Mouse (Mus musculus) embryonic facial prominence, embryonic 15.5 days (tissue): ENCODE data around the gene Pmepa1. TPM values are rescaled to one million over a fixed set of nuclear protein-coding genes. Genes with fewer than 3 reads are reported as not detected.

ENCODE experiments used
- ATAC-seq: fragments of 200-750 bp; cut with Nextera tagmentation; 2 replicates; pipeline ENCODE4 v1.8.0; 2017; ENCODE audit warnings: low read depth, moderate TSS enrichment; ENCODE audit not compliant: insufficient number of reproducible peaks, low FRiP score, low TSS enrichment
- H3K27ac ChIP-seq: fragments of 300-500 bp; sonication (generic); replicated peaks from 2 replicates; pipeline ENCODE4 v1.5.1; 2015; ENCODE audit warnings: mild to moderate bottlenecking, inconsistent platforms
- H3K27me3 ChIP-seq: fragments of 300-500 bp; sonication (generic); 2 replicates; pipeline ENCODE4 v1.6.1; 2015; ENCODE audit warnings: inconsistent platforms
- H3K36me3 ChIP-seq: fragments of 300-500 bp; sonication (generic); 2 replicates; pipeline ENCODE4 v1.6.1; 2015; ENCODE audit warnings: mild to moderate bottlenecking, inconsistent platforms
- H3K4me1 ChIP-seq: fragments of 300-500 bp; sonication (generic); 2 replicates; pipeline ENCODE4 v1.6.1; 2015; ENCODE audit warnings: inconsistent platforms
- H3K4me2 ChIP-seq: fragments of 300-500 bp; sonication (generic); replicated peaks from 2 replicates; pipeline ENCODE4 v1.6.1; 2015; ENCODE audit warnings: mild to moderate bottlenecking, inconsistent platforms
- H3K4me3 ChIP-seq: fragments of 300-500 bp; sonication (generic); replicated peaks from 2 replicates; pipeline ENCODE4 v1.5.1; 2015; ENCODE audit warnings: mild to moderate bottlenecking, inconsistent platforms
- H3K9ac ChIP-seq: fragments of 300-500 bp; sonication (generic); 2 replicates; pipeline ENCODE4 v1.6.1; 2015; ENCODE audit warnings: inconsistent platforms
- H3K9me3 ChIP-seq: fragments of 300-500 bp; sonication (generic); replicated peaks from 2 replicates; pipeline ENCODE4 v1.6.1; 2016; ENCODE audit warnings: inconsistent platforms
- WGBS: fragments of 180-500 bp; shearing (Covaris S2); methylation state at CpG from one replicate; pipeline ENCODE4 v1.1.7; 2015; 5-methylcytosine and 5-hydroxymethylcytosine counted together
- polyA plus RNA-seq: library from polyadenylated mRNA; unstranded; fragments of >200 nt; fragmentation: Nextera tagmentation; extraction: Ambion mirVana; gene quantifications from 2 replicates; pipeline ENCODE4 v1.2.1, GENCODE M21; 2015

Pmepa1 gene
- polyA plus RNA-seq, 1 experiment from 2014 or later = 9.0 TPM

- H3K27ac ChIP-seq = peak overlapping the region; percentile 30; the same call in 1 of the 2 replicates
- H3K27me3 ChIP-seq = no peaks in the 10 kb centered on the region
- WGBS = 33% methylated on average over 13 of the region's 13 CpGs
- no peak overlapping the region for H3K4me3 ChIP-seq
- ATAC-seq = 0 out of 2 replicates have a peak, but pooled peaks have one; percentile 21
- no peaks in the 10 kb centered on the region for H3K9me3 ChIP-seq
- H3K4me2 ChIP-seq = no peak overlapping the region
- no peaks in the 10 kb centered on the region for H3K36me3 ChIP-seq
- peaks cover 89% of the 10 kb centered on the region for H3K4me1 ChIP-seq
- H3K9ac ChIP-seq = no peak overlapping the region
Measured at GRCm38 (mm10) chr2:173264467-173265128, 11.7 kb downstream of the Pmepa1 start.

DNA sequence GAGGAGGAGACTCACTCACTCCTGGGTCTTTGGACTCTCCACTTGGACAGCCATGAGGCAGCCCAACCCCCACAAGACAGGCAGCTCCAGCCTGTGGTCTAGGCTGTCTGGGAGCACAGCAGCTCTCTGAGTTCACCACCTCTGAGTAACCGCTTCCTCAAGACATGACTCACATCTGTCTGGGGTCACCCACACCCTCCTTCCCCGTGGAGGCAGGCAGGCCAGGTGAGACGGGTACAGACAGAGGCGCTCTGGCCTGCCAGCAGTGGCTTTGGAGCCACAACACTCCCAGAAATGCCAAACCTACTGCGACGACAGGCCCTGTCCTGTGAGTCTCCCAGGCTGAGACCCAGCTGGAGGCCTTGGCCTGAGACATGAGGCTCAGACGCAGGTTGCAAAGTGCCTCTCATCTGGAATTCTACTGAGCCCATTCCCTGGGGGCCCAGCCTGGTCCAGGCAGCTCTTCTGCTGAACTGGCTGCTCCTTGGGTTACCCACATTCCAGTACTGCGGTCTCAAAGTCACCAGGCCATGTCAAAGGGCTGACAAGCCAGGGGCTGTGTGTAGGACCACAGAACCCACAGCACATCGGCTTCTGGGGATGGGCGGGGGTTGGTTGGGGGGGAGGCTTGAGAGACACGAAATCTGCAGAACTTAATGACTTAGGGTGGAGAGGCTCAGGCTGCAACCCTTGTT lies 12.6 kb downstream of the Pmepa1 start:
- no peak overlapping the region for H3K4me2 ChIP-seq
- no peak for ATAC-seq

GRCm38 (mm10) chr2:173261497-173261896 lies 14.8 kb downstream of the Pmepa1 start:
- no peaks in the 10 kb centered on the region for H3K36me3 ChIP-seq
- no peaks in the 10 kb centered on the region for H3K27me3 ChIP-seq
- H3K9ac ChIP-seq = no peak overlapping the region
- peak overlapping the region; percentile 40; the same call in 1 of the 2 replicates for H3K27ac ChIP-seq
- 66% methylated on average over 10 of the region's 10 CpGs for WGBS
- no peak overlapping the region for H3K4me3 ChIP-seq
- no peaks in the 10 kb centered on the region for H3K9me3 ChIP-seq
- ATAC-seq = no peak
- no peak overlapping the region for H3K4me2 ChIP-seq
- H3K4me1 ChIP-seq = peaks cover 93% of the 10 kb centered on the region

More for the DNA sequence above, 12.6 kb downstream of the Pmepa1 start:
- no peak overlapping the region; the same call in 1 of the 2 replicates for H3K27ac ChIP-seq
- H3K9me3 ChIP-seq = no peaks in the 10 kb centered on the region
- peaks cover 92% of the 10 kb centered on the region for H3K4me1 ChIP-seq
- H3K36me3 ChIP-seq = no peaks in the 10 kb centered on the region
- WGBS = 45% methylated on average over 11 of the region's 11 CpGs
- no peak overlapping the region for H3K9ac ChIP-seq
- no peaks in the 10 kb centered on the region for H3K27me3 ChIP-seq
- H3K4me3 ChIP-seq = no peak overlapping the region

- Histone ChIP-seq H3K4me3 (no peak overlapping the region), H3K9ac (no peak overlapping the region), H3K4me1 (peaks cover 93% of the 10 kb centered on the region), H3K36me3 (no peaks in the 10 kb centered on the region), H3K27ac (peak overlapping the region; percentile 66; the same call in 1 of the 2 replicates), H3K4me2 (no peak overlapping the region), H3K9me3 (no peaks in the 10 kb centered on the region), H3K27me3 (no peaks in the 10 kb centered on the region)
- 46% methylated on average over 9 of the region's 9 CpGs for WGBS
- ATAC-seq = no peak
Measured at GRCm38 (mm10) chr2:173258459-173259091, 17.8 kb downstream of the Pmepa1 start.

GRCm38 (mm10) chr2:173257610-173258009 lies 18.7 kb downstream of the Pmepa1 start:
- WGBS = 26% methylated on average over 7 of the region's 7 CpGs
- peak; percentile 36 for ATAC-seq

GRCm38 (mm10) chr2:173256552-173256949 lies 19.8 kb downstream of the Pmepa1 start:
- no peak overlapping the region for H3K9ac ChIP-seq

More at GRCm38 (mm10) chr2:173257610-173258009, 18.7 kb downstream of the Pmepa1 start:
- Histone ChIP-seq H3K4me2 (no peak overlapping the region), H3K4me1 (peaks cover 97% of the 10 kb centered on the region), H3K4me3 (no peak overlapping the region), H3K36me3 (no peaks in the 10 kb centered on the region), H3K9ac (no peak overlapping the region), H3K27ac (peak overlapping the region; percentile 66), H3K27me3 (no peaks in the 10 kb centered on the region), H3K9me3 (no peaks in the 10 kb centered on the region)

GRCm38 (mm10) chr2:173255810-173256551 lies 20.4 kb downstream of the Pmepa1 start:
- 51% methylated on average over 7 of the region's 7 CpGs for WGBS
- no peak overlapping the region; the same call in 1 of the 2 replicates for H3K4me2 ChIP-seq
- no peaks in the 10 kb centered on the region for H3K27me3 ChIP-seq
- ATAC-seq = no peak
- H3K36me3 ChIP-seq = no peaks in the 10 kb centered on the region
- peaks cover 97% of the 10 kb centered on the region for H3K4me1 ChIP-seq
- no peaks in the 10 kb centered on the region for H3K9me3 ChIP-seq
- H3K4me3 ChIP-seq = no peak overlapping the region
- H3K9ac ChIP-seq = no peak overlapping the region
- H3K27ac ChIP-seq = no peak overlapping the region

More at GRCm38 (mm10) chr2:173256552-173256949, 19.8 kb downstream of the Pmepa1 start:
- WGBS = 70% methylated on average over 4 of the region's 4 CpGs
- Histone ChIP-seq H3K9me3 (no peaks in the 10 kb centered on the region), H3K27ac (no peak overlapping the region), H3K4me2 (no peak overlapping the region), H3K36me3 (no peaks in the 10 kb centered on the region), H3K27me3 (no peaks in the 10 kb centered on the region), H3K4me1 (peaks cover 97% of the 10 kb centered on the region), H3K4me3 (no peak overlapping the region)
- ATAC-seq = no peak

GRCm38 (mm10) chr2:173253761-173254662 lies 22.3 kb downstream of the Pmepa1 start:
- Histone ChIP-seq H3K9me3 (no peaks in the 10 kb centered on the region), H3K27me3 (no peaks in the 10 kb centered on the region), H3K9ac (no peak overlapping the region), H3K4me1 (peaks cover 99% of the 10 kb centered on the region), H3K27ac (peak overlapping the region; percentile 44), H3K36me3 (no peaks in the 10 kb centered on the region), H3K4me2 (0 out of 2 replicates have a peak overlapping the region, but pooled peaks have one; percentile 10), H3K4me3 (no peak overlapping the region)
- 26% methylated on average over 26 of the region's 26 CpGs for WGBS
- ATAC-seq = no peak

- no peak for ATAC-seq
- no peak overlapping the region for H3K9ac ChIP-seq
- peaks cover 96% of the 10 kb centered on the region for H3K4me1 ChIP-seq
- H3K27ac ChIP-seq = peak overlapping the region; percentile 48; the same call in 1 of the 2 replicates
- H3K4me3 ChIP-seq = no peak overlapping the region
- H3K27me3 ChIP-seq = no peaks in the 10 kb centered on the region
- H3K36me3 ChIP-seq = no peaks in the 10 kb centered on the region
- WGBS = 12% methylated on average over 9 of the region's 9 CpGs
- H3K9me3 ChIP-seq = no peaks in the 10 kb centered on the region
- H3K4me2 ChIP-seq = 0 out of 2 replicates have a peak overlapping the region, but pooled peaks have one; percentile 5
Measured at GRCm38 (mm10) chr2:173251675-173252074, 24.7 kb downstream of the Pmepa1 start.

DNA sequence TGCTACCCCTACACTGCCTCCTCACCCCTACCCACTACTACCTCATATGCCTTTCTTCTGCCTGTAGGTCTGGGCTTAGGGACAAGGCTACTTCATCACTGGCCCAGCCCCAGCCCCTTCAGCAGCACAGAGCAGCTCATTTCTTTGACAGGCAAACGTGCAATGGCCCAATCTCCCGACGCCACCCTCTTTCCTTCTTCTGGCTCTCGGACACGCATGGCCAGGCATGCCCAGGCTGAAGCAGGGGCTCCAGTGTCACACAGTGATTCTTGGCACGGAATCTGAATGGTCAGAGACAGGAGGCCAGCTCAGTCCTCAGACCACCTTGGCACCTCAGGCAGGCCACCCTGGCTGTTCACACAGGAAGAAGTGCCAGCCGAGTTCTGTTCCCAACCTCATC lies 25.2 kb downstream of the Pmepa1 start:
- Histone ChIP-seq H3K36me3 (no peaks in the 10 kb centered on the region), H3K4me2 (0 out of 2 replicates have a peak overlapping the region, but pooled peaks have one; percentile 5), H3K4me3 (no peak overlapping the region), H3K27me3 (no peaks in the 10 kb centered on the region), H3K9me3 (no peaks in the 10 kb centered on the region), H3K4me1 (peaks cover 96% of the 10 kb centered on the region), H3K27ac (peak overlapping the region; percentile 48; the same call in 1 of the 2 replicates), H3K9ac (no peak overlapping the region)
- ATAC-seq = no peak
- WGBS = 42% methylated on average over 7 of the region's 7 CpGs
